Mouse (Mus musculus): ENCODE results near the gene Fam92b.

Fam92b gene

GRCm38 (mm10) chr8:120177318-120178123, at the start of gene Fam92b:
Gene Fam92b, minus strand, starts transcription at chr8:120177466.
- DNase-seq (ENCODE audit: low spot score): no peak

GRCm38 (mm10) chr8:120225421-120226151, 48.3 kb upstream of the Fam92b start:
- DNase-seq (ENCODE audit: low spot score): peak; percentile 54

- no peak for DNase-seq (ENCODE audit: low spot score)
Measured at GRCm38 (mm10) chr8:120224521-120225420, 47.5 kb upstream of the Fam92b start.

GRCm38 (mm10) chr8:120222548-120222947, 45.3 kb upstream of the Fam92b start:
- DNase-seq (ENCODE audit: low spot score): no peak

- no peak for DNase-seq (ENCODE audit: low spot score)
Measured at GRCm38 (mm10) chr8:120216855-120217830, 39.9 kb upstream of the Fam92b start.

- no peak for DNase-seq (ENCODE audit: low spot score)
Measured at GRCm38 (mm10) chr8:120215416-120216141, 38.3 kb upstream of the Fam92b start.

- DNase-seq (ENCODE audit: low spot score): no peak
Measured at GRCm38 (mm10) chr8:120213939-120214338, 36.7 kb upstream of the Fam92b start.

- DNase-seq (ENCODE audit: low spot score): no peak
Measured at GRCm38 (mm10) chr8:120213229-120213628, 36.0 kb upstream of the Fam92b start.

GRCm38 (mm10) chr8:120212596-120212995, 35.3 kb upstream of the Fam92b start:
- DNase-seq (ENCODE audit: low spot score): no peak

- DNase-seq (ENCODE audit: low spot score): no peak
Measured at GRCm38 (mm10) chr8:120211345-120211744, 34.1 kb upstream of the Fam92b start.

GRCm38 (mm10) chr8:120208113-120208512, 30.8 kb upstream of the Fam92b start:
- no peak for DNase-seq (ENCODE audit: low spot score)

GRCm38 (mm10) chr8:120207364-120207763, 30.1 kb upstream of the Fam92b start:
- no peak for DNase-seq (ENCODE audit: low spot score)

GRCm38 (mm10) chr8:120205916-120206315, 28.6 kb upstream of the Fam92b start:
- no peak for DNase-seq (ENCODE audit: low spot score)

- DNase-seq (ENCODE audit: low spot score): no peak
Measured at GRCm38 (mm10) chr8:120204736-120205360, 27.6 kb upstream of the Fam92b start.

GRCm38 (mm10) chr8:120202546-120202945, 25.3 kb upstream of the Fam92b start:
- DNase-seq (ENCODE audit: low spot score): no peak

GRCm38 (mm10) chr8:120201351-120201750, 24.1 kb upstream of the Fam92b start:
- no peak for DNase-seq (ENCODE audit: low spot score)

GRCm38 (mm10) chr8:120192118-120192517, 14.9 kb upstream of the Fam92b start:
- no peak for DNase-seq (ENCODE audit: low spot score)

- no peak for DNase-seq (ENCODE audit: low spot score)
Measured at GRCm38 (mm10) chr8:120191633-120192032, 14.4 kb upstream of the Fam92b start.

- peak; percentile 79 for DNase-seq (ENCODE audit: low spot score)
Measured at GRCm38 (mm10) chr8:120190810-120191413, 13.6 kb upstream of the Fam92b start.

All from left cerebral cortex, adult 11 months (tissue).